Mouse (Mus musculus): Measurements from ENCODE around the gene Ptrh1. TPM values are rescaled to one million over a fixed set of nuclear protein-coding genes. Genes with fewer than 3 reads are reported as not detected.

Ptrh1 gene
- polyA plus RNA-seq (2012; ENCODE audit: insufficient read depth, insufficient read length, missing spikeins) = 1.1 and 3.5 TPM in 2 replicates

DNA sequence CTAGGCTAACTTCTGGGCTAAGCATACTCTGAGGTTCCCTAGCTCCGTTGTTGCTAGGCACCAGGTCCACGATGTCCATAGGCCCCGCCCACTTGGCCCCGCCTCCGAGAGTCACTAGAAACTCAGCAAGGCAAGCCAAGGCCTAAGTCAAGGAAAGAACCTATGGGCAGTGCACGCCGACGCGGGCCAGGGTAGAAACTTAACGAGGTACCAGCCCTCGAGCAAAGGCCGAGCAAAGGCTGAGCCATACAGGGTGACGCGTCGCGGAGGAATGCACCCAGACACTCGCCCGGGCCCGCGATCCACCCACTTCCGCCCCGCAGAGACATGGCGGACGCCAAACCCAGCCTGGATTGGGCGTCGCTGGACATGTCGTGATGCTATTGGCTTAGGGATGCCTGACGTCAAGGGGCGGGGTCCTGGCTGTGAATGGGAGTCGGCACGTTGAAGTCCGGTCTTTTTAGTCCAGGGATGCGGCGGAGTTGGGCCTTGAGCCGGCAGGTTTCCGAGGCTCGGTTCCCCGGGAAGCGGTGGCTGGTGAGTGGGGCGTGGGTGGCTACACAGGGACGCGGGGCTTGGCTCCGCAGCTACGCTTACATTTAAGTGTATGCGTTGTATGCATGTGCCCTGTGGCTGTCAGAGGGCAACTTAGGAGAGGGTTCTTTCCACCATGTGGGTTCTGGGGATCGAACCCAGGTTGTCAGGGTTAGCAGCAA is at the start of gene Ptrh1, which contains the start of gene Ttc16:
Gene Ptrh1, plus strand, starts transcription at position 428 of the 716 bp plus-strand sequence.
Gene Ttc16, minus strand, starts transcription at position 275 of the 716 bp plus-strand sequence.
- Histone ChIP-seq H3K4me3 (ENCODE audit: insufficient read depth, low read depth, low read length) (peak within 1 kb of the TSS; percentile 78), H3K4me1 (ENCODE audit: control insufficient read depth, insufficient read depth, insufficient read length, low read length) (no peaks in the 10 kb centered on the region), H3K27ac (replicated peaks; ENCODE audit: low read depth, low read length) (peak within 1 kb of the TSS; percentile 82)

- Histone ChIP-seq H3K27ac (replicated peaks; ENCODE audit: low read depth, low read length) (peak overlapping the region; percentile 95), H3K4me1 (ENCODE audit: control insufficient read depth, insufficient read depth, insufficient read length, low read length) (peaks cover 6% of the 10 kb centered on the region; the same call in 1 of the 2 replicates), H3K4me3 (ENCODE audit: insufficient read depth, low read depth, low read length) (peak overlapping the region; percentile 66)
These were observed 48.2 kb upstream of the Ptrh1 start for GRCm38 (mm10) chr2:32727435-32727834.

DNA sequence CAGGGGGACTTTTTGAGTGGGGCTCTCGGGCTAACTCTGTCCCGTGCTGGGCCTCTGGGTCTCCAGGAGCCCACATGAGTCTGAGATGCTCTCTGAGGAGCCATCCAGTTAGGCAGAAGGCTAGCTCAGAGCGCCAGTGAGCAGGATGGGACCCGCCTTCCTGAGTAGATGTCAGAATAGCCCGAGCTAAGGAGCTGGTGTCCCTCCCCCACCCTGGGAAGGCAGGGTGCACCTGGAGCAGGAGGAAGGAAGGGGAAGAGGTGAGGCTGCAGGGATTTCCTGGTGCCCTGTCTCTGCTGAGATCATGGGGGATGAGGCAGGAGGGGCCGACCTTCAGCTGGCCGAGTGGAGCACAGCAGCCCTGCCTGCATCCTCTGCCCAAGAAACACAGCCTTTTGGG is 47.1 kb upstream of the Ptrh1 start:
- peak overlapping the region; percentile 99 for H3K27ac ChIP-seq (replicated peaks; ENCODE audit: low read depth, low read length)
- H3K4me1 ChIP-seq (ENCODE audit: control insufficient read depth, insufficient read depth, insufficient read length, low read length) = peaks cover 6% of the 10 kb centered on the region; the same call in 1 of the 2 replicates
- H3K4me3 ChIP-seq (ENCODE audit: insufficient read depth, low read depth, low read length) = peak overlapping the region; percentile 66

- peak overlapping the region; percentile 66 for H3K4me3 ChIP-seq (ENCODE audit: insufficient read depth, low read depth, low read length)
- peaks cover 11% of the 10 kb centered on the region for H3K4me1 ChIP-seq (ENCODE audit: control insufficient read depth, insufficient read depth, insufficient read length, low read length)
- peak overlapping the region; percentile 99 for H3K27ac ChIP-seq (replicated peaks; ENCODE audit: low read depth, low read length)
These were observed 46.0 kb upstream of the Ptrh1 start for GRCm38 (mm10) chr2:32729547-32729946.

GRCm38 (mm10) chr2:32730854-32731253 is 44.7 kb upstream of the Ptrh1 start:
- peaks cover 11% of the 10 kb centered on the region for H3K4me1 ChIP-seq (ENCODE audit: control insufficient read depth, insufficient read depth, insufficient read length, low read length)
- peak overlapping the region; percentile 66 for H3K4me3 ChIP-seq (ENCODE audit: insufficient read depth, low read depth, low read length)
- peak overlapping the region; percentile 99 for H3K27ac ChIP-seq (replicated peaks; ENCODE audit: low read depth, low read length)

- Histone ChIP-seq H3K4me1 (ENCODE audit: control insufficient read depth, insufficient read depth, insufficient read length, low read length) (peaks cover 11% of the 10 kb centered on the region), H3K27ac (replicated peaks; ENCODE audit: low read depth, low read length) (peak overlapping the region; percentile 99), H3K4me3 (ENCODE audit: insufficient read depth, low read depth, low read length) (peak overlapping the region; percentile 66)
These were observed 43.7 kb upstream of the Ptrh1 start for GRCm38 (mm10) chr2:32731911-32732310.

DNA sequence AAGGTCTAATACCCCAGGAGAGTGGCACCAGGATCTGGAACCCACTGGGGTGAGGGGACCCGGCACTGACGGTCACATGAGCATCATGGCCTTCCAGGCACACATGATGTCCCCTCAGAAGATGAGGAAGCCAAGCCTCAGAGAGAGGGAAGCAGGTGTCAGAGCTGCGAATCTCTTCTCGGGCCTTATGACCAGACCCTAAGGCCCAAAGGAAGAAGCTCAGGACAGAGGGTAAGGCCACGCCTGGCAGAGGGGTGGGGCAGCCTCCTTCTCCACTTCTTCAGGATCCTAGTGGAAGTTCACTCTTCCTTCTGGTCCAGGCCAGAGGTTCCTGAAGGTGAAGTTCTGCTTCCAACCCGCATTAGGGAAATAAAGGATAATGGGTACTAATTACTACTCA is 42.9 kb upstream of the Ptrh1 start:
- Histone ChIP-seq H3K27ac (replicated peaks; ENCODE audit: low read depth, low read length) (peak overlapping the region; percentile 99), H3K4me3 (ENCODE audit: insufficient read depth, low read depth, low read length) (peak overlapping the region; percentile 66), H3K4me1 (ENCODE audit: control insufficient read depth, insufficient read depth, insufficient read length, low read length) (peaks cover 16% of the 10 kb centered on the region)

- peak overlapping the region; percentile 99 for H3K27ac ChIP-seq (replicated peaks; ENCODE audit: low read depth, low read length)
- peak overlapping the region; percentile 4 for H3K4me3 ChIP-seq (ENCODE audit: insufficient read depth, low read depth, low read length)
- peaks cover 19% of the 10 kb centered on the region for H3K4me1 ChIP-seq (ENCODE audit: control insufficient read depth, insufficient read depth, insufficient read length, low read length)
These were observed 41.1 kb upstream of the Ptrh1 start for GRCm38 (mm10) chr2:32734480-32734879.

DNA sequence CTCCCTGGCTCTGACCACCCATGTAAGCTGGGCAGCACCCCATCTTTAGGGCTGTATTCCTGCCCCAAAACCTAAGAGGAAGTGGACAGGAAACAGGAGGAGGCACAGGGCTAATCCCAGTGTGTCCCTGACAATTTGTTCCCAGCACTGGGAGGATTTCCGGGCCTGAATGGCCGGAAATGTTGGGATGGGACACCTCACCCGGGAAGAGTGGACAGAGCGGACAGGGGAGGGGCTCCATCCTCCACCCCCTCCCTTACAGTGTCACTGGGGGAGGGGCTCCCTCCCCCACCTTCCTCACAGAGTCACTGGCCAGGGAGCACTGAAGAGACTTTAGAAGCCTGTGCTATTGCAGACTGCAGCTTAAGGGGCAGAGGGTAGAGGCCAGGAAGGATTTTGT is 40.7 kb upstream of the Ptrh1 start:
- Histone ChIP-seq H3K4me3 (ENCODE audit: insufficient read depth, low read depth, low read length) (peak overlapping the region; percentile 23), H3K27ac (replicated peaks; ENCODE audit: low read depth, low read length) (peak overlapping the region; percentile 99), H3K4me1 (ENCODE audit: control insufficient read depth, insufficient read depth, insufficient read length, low read length) (peaks cover 22% of the 10 kb centered on the region)

GRCm38 (mm10) chr2:32736306-32736829 is 39.2 kb upstream of the Ptrh1 start:
- Histone ChIP-seq H3K4me1 (ENCODE audit: control insufficient read depth, insufficient read depth, insufficient read length, low read length) (peaks cover 22% of the 10 kb centered on the region), H3K27ac (replicated peaks; ENCODE audit: low read depth, low read length) (peak overlapping the region; percentile 77), H3K4me3 (ENCODE audit: insufficient read depth, low read depth, low read length) (peak overlapping the region; percentile 14)

- Histone ChIP-seq H3K4me3 (ENCODE audit: insufficient read depth, low read depth, low read length) (peak overlapping the region; percentile 3; the same call in 1 of the 2 replicates), H3K27ac (replicated peaks; ENCODE audit: low read depth, low read length) (peak overlapping the region; percentile 77; the same call in 1 of the 2 replicates), H3K4me1 (ENCODE audit: control insufficient read depth, insufficient read depth, insufficient read length, low read length) (peaks cover 26% of the 10 kb centered on the region)
These were observed 38.6 kb upstream of the Ptrh1 start for GRCm38 (mm10) chr2:32737008-32737407.

GRCm38 (mm10) chr2:32739311-32739710 is 36.3 kb upstream of the Ptrh1 start:
- Histone ChIP-seq H3K4me1 (ENCODE audit: control insufficient read depth, insufficient read depth, insufficient read length, low read length) (peaks cover 26% of the 10 kb centered on the region), H3K4me3 (ENCODE audit: insufficient read depth, low read depth, low read length) (no peak overlapping the region), H3K27ac (replicated peaks; ENCODE audit: low read depth, low read length) (no peak overlapping the region; the same call in 1 of the 2 replicates)

GRCm38 (mm10) chr2:32740916-32741272 is 34.7 kb upstream of the Ptrh1 start, which contains the start of gene 6330409D20Rik:
TSS of gene 6330409D20Rik (minus strand) at chr2:32741016.
- peak within 1 kb of the TSS; percentile 32; the same call in 1 of the 2 replicates for H3K27ac ChIP-seq (replicated peaks; ENCODE audit: low read depth, low read length)
- H3K4me3 ChIP-seq (ENCODE audit: insufficient read depth, low read depth, low read length) = peak within 1 kb of the TSS; percentile 32
- peaks cover 22% of the 10 kb centered on the region for H3K4me1 ChIP-seq (ENCODE audit: control insufficient read depth, insufficient read depth, insufficient read length, low read length)

DNA sequence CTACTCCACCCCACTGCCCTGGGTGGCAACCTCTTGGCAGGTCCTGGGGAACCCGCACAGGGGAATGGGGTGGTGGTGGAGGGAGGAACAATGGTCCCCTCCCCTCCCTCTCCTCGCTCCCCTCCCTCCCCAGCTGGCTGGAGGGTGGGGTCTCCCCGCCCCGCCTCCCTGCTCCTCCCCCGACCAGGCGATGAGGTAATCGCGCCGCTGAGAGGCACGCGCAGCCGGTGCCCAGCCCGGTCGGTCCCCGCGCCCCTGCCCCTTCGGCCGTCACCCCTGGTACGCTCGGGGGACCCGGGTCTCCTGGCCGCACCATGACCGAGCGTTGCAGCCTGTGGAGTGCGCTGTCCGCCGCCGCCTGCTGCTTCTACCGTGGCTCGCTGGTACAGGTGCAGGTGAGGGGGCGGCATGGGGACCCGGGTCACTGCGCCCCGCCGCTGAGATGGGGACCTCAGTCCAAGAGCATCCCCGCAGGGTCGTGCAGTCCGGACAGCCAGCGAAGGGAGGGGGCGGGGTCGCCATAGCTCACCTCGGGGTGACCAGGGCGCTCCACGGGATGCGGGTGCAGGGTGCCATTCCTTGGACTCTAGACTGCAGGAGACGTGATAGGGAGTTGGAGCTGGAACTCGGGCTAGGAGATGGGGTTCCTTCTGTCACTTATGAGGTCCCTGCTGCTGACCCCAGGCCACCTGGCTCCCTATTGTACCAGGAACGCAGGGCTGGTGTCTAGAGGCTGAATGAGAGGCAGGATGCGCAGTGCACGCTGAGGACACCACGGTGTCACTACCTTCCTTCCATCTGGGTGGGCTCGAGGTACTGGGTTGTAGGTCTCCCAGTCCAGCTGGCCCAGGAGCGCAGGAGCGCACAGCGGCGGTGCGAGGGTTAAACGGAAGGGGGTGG is 34.1 kb upstream of the Ptrh1 start:
- Histone ChIP-seq H3K4me3 (ENCODE audit: insufficient read depth, low read depth, low read length) (peak overlapping the region; percentile 32), H3K4me1 (ENCODE audit: control insufficient read depth, insufficient read depth, insufficient read length, low read length) (peaks cover 22% of the 10 kb centered on the region), H3K27ac (replicated peaks; ENCODE audit: low read depth, low read length) (peak overlapping the region; percentile 32; the same call in 1 of the 2 replicates)

GRCm38 (mm10) chr2:32742173-32742531 is 33.4 kb upstream of the Ptrh1 start:
- Histone ChIP-seq H3K27ac (replicated peaks; ENCODE audit: low read depth, low read length) (no peak overlapping the region), H3K4me3 (ENCODE audit: insufficient read depth, low read depth, low read length) (no peak overlapping the region), H3K4me1 (ENCODE audit: control insufficient read depth, insufficient read depth, insufficient read length, low read length) (peaks cover 21% of the 10 kb centered on the region)
